Mouse (Mus musculus): ENCODE results near the gene Klhl25.

DNA sequence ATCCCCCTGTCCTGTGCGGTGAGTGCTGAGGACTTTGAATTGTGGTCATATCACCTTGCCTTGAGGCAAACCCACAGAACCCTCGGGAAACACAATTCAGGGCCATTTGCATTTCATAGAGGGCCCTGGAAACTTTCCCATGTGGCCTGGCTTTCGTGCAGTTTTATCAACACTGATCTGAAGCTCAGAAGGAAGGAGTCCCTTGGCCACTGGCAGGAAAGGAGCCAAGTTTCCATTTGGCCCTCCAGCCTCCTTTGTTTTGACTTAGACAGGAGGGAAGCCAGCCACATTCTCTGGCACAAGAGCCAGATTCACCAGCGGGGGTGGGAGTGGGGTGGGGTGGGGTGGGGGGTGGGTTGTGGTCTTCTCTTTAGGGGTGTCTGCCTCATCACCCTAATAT, 41.4 kb upstream of the Klhl25 start:
- TF ChIP-seq POLR2A (IDR thresholded peaks at IDR 0.05; ENCODE audit: extremely low read depth, insufficient read depth, low read length) (no peak), CTCF (IDR thresholded peaks at IDR 0.05; ENCODE audit: low read depth, low read length) (no peak)
